Mouse (Mus musculus): ENCODE results near the gene Prep. TPM values are rescaled to one million over a fixed set of nuclear protein-coding genes. Genes with fewer than 3 reads are reported as not detected.
"Not testable (repeated sequence)": the region's sequence is repeated elsewhere in the genome, so short reads cannot be mapped to it uniquely, and the experiment has no call there.

Prep gene
- polyA plus RNA-seq, 1 experiment from 2014 or later, result 26.4 TPM

DNA sequence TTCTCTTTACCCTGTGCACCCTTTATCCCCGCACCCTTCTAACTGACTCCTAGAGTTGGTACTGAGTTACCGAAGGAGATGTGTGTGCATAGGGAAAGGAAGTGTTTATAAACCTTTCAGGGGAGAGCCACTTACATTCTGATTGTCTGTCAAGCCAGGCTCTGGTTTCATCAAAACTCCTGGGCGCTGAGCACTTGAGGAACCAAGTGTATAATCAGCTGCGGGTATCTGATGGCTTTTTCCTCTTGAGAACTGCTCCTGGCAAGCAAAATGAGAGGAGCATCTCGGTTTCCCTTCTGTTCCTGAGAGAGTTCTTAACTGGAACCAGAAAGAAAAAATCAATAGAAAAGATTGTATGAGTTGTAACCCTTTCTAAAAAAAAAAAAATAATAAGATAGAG, 10.3 kb downstream of the Prep start:
- H3K4me3 ChIP-seq, result no peak overlapping the region
- no peak overlapping the region for H3K4me2 ChIP-seq
- no peaks in the 10 kb centered on the region for H3K27me3 ChIP-seq
- peaks cover 28% of the 10 kb centered on the region for H3K36me3 ChIP-seq
- H3K9ac ChIP-seq, result no peak overlapping the region
- no peak for ATAC-seq (ENCODE audit: low read depth)
- WGBS, result 77% methylated on average over 5 of the region's 5 CpGs
- peaks cover 24% of the 10 kb centered on the region for H3K4me1 ChIP-seq (replicated peaks)
- no peaks in the 10 kb centered on the region for H3K9me3 ChIP-seq
- 0 out of 2 replicates have a peak overlapping the region, but pooled peaks have one; percentile 33 for H3K27ac ChIP-seq (replicated peaks)

DNA sequence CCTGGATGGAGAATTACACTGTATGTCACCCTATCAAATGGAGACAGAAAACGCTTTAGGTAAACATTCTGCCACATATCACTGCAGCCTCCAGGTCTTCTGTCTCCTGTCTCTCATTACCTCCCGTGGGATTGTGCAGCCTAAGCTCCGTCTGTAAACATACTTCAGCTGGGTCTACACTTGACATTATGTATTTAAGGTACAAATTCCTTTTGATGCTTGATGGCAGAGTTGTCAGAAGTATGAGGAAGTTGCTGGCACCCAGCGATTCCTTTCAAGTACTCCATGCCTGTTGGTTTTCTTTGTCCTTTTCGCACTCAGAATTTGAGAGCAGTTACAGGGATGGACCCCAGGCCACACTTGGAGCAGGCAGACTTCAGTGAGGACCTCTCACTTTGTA, 12.8 kb downstream of the Prep start:
- no peak overlapping the region for H3K27ac ChIP-seq (replicated peaks)
- WGBS, result 86% methylated on average over 5 of the region's 5 CpGs

DNA sequence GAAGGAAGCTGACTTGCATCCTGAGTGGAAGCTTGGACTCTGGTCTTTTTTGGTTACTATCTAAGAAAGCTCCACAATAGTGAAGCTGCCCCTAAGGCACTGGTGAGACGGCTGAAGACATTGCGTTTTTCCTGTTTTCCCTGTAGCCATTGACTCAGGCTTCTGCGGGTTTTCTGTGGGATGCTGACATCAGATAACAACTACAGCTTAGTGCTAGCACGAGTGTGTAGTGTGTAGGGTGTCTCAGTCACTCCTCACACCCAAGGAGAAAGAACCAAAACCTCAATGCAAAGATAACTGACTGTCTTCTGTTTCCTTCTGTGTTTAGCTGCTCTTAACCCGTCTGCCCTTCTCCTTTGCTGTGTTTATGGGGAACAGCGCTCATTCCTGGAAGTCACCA, 13.5 kb downstream of the Prep start:
- Histone ChIP-seq H3K9me3 (no peaks in the 10 kb centered on the region), H3K4me3 (no peak overlapping the region), H3K9ac (no peak overlapping the region), H3K27me3 (no peaks in the 10 kb centered on the region), H3K27ac (replicated peaks) (no peak overlapping the region), H3K4me1 (replicated peaks) (peaks cover 35% of the 10 kb centered on the region), H3K4me2 (no peak overlapping the region), H3K36me3 (peaks cover 4% of the 10 kb centered on the region; the same call in 1 of the 2 replicates)
- 88% methylated on average over 6 of the region's 6 CpGs for WGBS
- no peak for ATAC-seq (ENCODE audit: low read depth)

More for the DNA sequence above, 12.8 kb downstream of the Prep start:
- H3K9ac ChIP-seq, result no peak overlapping the region
- H3K4me1 ChIP-seq (replicated peaks), result peaks cover 31% of the 10 kb centered on the region
- no peaks in the 10 kb centered on the region for H3K9me3 ChIP-seq
- H3K27me3 ChIP-seq, result no peaks in the 10 kb centered on the region
- peaks cover 5% of the 10 kb centered on the region for H3K36me3 ChIP-seq
- H3K4me3 ChIP-seq, result no peak overlapping the region
- no peak for ATAC-seq (ENCODE audit: low read depth)
- H3K4me2 ChIP-seq, result no peak overlapping the region

DNA sequence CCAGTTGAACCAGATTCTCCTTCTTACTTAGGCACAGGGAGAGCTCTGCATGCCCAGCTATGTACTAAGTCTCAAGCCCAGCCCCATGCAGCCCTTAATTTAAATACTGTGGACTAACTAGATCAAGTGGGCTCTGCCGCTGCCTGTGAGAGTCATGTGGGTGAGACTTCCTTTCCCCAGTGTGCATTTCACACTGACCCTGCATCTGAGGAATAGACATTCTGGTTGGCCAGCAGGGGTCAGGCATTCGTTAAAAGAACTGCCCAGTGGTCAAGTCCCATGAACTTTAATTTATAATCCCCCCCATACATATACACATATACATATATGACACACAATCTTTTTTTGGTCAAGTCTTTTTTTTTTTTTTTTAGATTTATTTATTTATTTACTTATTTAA, 15.7 kb downstream of the Prep start:
- ATAC-seq (ENCODE audit: low read depth), result no peak
- WGBS, result 67% methylated on average over 2 of the region's 2 CpGs
- peaks cover 19% of the 10 kb centered on the region for H3K4me1 ChIP-seq (replicated peaks)
- H3K27me3 ChIP-seq, result no peaks in the 10 kb centered on the region
- H3K9ac ChIP-seq, result no peak overlapping the region
- H3K9me3 ChIP-seq, result no peaks in the 10 kb centered on the region
- H3K27ac ChIP-seq (replicated peaks), result no peak overlapping the region
- no peak overlapping the region for H3K4me3 ChIP-seq
- no peak overlapping the region for H3K4me2 ChIP-seq
- H3K36me3 ChIP-seq, result peaks cover 4% of the 10 kb centered on the region; the same call in 1 of the 2 replicates

DNA sequence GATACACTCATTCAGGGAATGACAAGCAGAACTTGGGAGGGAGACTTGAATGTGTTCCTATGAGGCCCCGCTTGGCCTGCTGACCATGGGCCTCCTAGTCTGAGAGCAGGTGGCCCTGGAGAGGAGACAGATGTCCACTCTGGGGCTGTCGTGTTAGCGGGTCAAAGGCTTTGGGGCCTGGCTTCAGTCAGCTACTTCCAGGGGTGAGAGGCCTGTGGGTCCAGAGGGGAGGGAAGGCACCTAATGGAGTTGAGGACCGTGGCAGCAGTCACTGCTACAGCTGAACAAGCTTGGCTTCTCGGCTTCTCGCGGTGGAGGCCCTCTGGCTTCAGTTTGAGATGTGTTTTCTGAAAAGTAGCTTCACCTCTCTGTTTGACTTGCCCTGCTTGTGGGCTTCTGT, 17.0 kb downstream of the Prep start:
- not testable (repeated sequence) for H3K9me3 ChIP-seq; H3K4me2 ChIP-seq; H3K36me3 ChIP-seq; H3K27me3 ChIP-seq; ATAC-seq (ENCODE audit: low read depth); H3K4me3 ChIP-seq
- WGBS, result 30% methylated on average over 7 of the region's 7 CpGs
- peaks cover 19% of the 10 kb centered on the region for H3K4me1 ChIP-seq (replicated peaks)
- H3K9ac ChIP-seq, result peak overlapping the region; percentile 26; the same call in 1 of the 2 replicates
- H3K27ac ChIP-seq (replicated peaks), result 0 out of 2 replicates have a peak overlapping the region, but pooled peaks have one; percentile 4

DNA sequence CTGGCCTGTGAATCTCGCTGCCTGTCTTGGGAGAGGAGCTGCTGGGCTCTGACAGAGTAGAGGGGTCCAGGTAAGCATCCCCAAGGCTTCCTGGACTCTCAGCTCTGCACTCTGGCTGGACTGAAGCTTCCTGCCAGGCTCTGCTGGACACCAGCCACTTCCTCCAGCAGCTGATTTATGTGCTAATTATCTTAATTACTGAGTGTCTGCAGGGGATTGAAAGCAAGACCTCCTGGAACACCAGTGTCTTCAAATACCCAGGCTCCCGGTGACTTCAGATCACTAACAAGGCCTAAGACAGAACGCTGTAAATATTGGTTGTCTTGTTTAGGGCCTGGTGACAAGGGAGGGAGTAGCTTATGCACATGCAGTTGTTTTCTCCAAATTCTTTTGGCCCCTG, 17.5 kb downstream of the Prep start:
- no peaks in the 10 kb centered on the region for H3K36me3 ChIP-seq

DNA sequence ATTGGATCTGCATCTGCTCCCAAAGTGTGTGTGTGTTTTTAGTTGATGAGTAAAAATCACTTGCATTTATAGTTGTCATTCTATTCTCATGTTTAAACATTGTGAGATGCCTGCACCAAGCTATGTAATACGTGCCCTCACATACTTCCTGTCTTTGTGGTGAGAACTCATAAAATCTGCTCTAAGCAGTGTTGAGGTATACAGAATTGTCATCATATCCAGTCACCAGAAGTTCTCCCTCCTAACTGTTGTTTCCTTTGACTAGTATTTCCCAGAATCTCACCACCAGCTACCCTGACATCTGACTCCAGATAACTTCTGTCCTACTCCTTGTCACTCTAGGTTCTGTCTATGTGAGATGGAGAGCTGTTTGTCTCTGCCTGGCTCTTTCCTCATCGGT, 18.3 kb downstream of the Prep start:
- Histone ChIP-seq H3K4me3 (no peak overlapping the region), H3K4me1 (replicated peaks) (peaks cover 23% of the 10 kb centered on the region), H3K4me2 (no peak overlapping the region), H3K36me3 (no peaks in the 10 kb centered on the region), H3K27ac (replicated peaks) (no peak overlapping the region), H3K27me3 (no peaks in the 10 kb centered on the region), H3K9ac (no peak overlapping the region), H3K9me3 (no peaks in the 10 kb centered on the region)
- WGBS, result 88% methylated on average over 2 of the region's 2 CpGs
- ATAC-seq (ENCODE audit: low read depth), result no peak

More for the DNA sequence above, 17.5 kb downstream of the Prep start:
- Histone ChIP-seq H3K4me2 (no peak overlapping the region), H3K27ac (replicated peaks) (0 out of 2 replicates have a peak overlapping the region, but pooled peaks have one; percentile 4), H3K9ac (peak overlapping the region; percentile 26; the same call in 1 of the 2 replicates), H3K9me3 (no peaks in the 10 kb centered on the region), H3K4me3 (no peak overlapping the region), H3K27me3 (no peaks in the 10 kb centered on the region), H3K4me1 (replicated peaks) (peaks cover 20% of the 10 kb centered on the region)
- peak; percentile 42; the same call in 1 of the 2 replicates for ATAC-seq (ENCODE audit: low read depth)
- 16% methylated on average over 3 of the region's 3 CpGs for WGBS

DNA sequence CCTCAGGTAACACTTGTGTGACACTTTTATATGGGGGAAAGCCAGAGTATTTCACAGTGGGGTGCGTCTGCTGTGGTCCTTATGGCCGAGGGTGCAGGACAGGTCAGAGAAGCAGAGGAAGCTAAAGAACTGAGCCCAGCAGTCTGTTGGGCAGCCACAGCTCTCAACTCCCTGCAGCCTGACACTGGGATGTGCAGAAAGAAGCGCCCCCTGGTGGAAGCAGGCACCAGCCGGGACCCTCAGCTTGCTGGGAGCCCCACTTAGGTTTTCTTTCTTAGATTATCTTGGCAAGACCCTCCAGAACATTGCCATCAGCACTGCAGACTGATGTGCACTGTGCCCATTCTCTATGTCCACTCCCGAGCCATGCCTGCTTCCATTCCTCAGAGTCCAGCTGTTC, 19.6 kb downstream of the Prep start:
- no peaks in the 10 kb centered on the region for H3K27me3 ChIP-seq
- H3K9ac ChIP-seq, result no peak overlapping the region
- no peak overlapping the region for H3K4me2 ChIP-seq
- H3K4me1 ChIP-seq (replicated peaks), result peaks cover 23% of the 10 kb centered on the region
- WGBS, result 53% methylated on average over 5 of the region's 5 CpGs
- H3K36me3 ChIP-seq, result no peaks in the 10 kb centered on the region
- ATAC-seq (ENCODE audit: low read depth), result no peak
- no peak overlapping the region for H3K4me3 ChIP-seq
- H3K9me3 ChIP-seq, result no peaks in the 10 kb centered on the region
- H3K27ac ChIP-seq (replicated peaks), result no peak overlapping the region

DNA sequence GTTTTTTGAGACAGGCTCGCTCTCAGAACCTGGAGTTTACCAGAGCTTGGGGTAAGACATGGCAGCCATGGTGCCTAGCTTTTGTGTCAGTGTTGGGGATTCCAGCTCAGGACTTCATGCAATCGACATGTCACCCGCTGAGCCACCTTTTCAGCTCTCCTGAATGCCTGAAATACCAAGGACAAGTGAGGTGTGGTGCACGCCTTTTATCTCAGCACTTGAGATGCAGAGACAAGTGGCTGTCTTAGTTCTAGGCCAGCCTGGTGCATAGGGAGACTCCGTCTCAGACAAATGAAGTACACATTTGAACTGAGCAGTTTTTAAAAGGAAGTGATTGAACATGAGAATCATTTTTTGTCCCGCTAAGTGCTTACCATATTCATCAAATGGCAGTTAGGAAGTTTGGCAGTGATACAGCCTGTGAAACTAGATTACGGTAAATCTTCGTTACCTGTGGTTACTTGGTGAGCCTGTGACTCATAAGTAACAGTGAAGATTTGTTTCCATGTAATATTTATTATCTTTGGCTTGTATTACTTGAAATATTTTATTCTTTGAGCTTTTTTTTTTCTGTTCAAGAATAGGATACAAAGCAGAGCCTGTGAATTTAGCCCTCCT, 24.6 kb downstream of the Prep start:
- peaks cover 36% of the 10 kb centered on the region for H3K36me3 ChIP-seq
- H3K27ac ChIP-seq (replicated peaks), result no peak overlapping the region
- H3K4me2 ChIP-seq, result no peak overlapping the region
- no peaks in the 10 kb centered on the region for H3K9me3 ChIP-seq
- no peak overlapping the region for H3K9ac ChIP-seq
- ATAC-seq (ENCODE audit: low read depth), result no peak
- H3K27me3 ChIP-seq, result no peaks in the 10 kb centered on the region
- WGBS, result 69% methylated on average over 8 of the region's 8 CpGs
- no peak overlapping the region for H3K4me3 ChIP-seq
- peaks cover 12% of the 10 kb centered on the region; the same call in 1 of the 2 replicates for H3K4me1 ChIP-seq (replicated peaks)

DNA sequence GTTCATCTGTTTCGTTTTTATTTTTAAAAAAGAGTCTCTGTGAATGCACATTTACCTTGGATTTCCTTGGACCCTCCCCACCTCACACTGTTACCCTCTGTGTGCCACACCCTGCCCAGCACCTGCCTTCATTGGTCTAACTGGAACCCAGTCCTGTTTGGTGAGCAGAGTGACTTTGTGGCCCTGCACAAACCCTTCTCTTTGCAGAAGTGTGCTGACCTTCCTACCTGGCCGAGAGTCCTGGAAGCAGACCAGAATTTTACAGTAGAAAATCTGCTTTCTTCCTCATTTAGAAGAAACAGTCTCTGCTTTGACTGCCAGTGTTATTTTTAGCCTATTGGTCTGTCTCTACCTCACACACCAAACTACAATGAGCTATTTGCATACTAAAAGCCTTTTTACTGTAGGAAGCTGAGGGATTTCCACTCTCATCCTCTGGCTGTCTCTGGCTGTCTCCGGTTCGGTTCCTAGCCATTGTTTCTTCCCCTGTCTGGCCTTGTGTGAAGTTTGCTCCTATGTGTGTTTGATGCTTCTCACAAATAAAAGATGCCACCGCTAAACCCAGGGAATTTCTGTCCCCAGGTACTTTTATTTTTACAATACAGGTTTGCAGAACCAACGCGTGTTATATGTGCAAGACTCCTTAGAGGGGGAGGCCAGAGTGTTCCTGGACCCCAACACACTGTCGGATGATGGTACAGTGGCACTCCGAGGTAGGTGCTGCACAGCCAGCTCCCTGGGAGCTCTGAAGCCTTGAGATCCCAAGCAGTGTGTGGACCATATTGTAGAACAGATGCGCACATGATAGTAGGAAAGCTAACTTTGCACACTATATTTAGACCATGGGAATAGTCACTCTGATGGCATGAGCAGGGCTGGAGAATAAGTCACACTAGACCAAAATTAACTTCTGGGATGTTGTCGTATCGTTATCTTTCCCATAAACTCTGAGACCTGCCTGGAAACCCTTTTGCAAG, 25.4 kb downstream of the Prep start:
- no peak overlapping the region for H3K4me3 ChIP-seq
- H3K4me1 ChIP-seq (replicated peaks), result peaks cover 12% of the 10 kb centered on the region; the same call in 1 of the 2 replicates
- ATAC-seq (ENCODE audit: low read depth), result no peak
- H3K27me3 ChIP-seq, result no peaks in the 10 kb centered on the region
- H3K36me3 ChIP-seq, result peaks cover 43% of the 10 kb centered on the region
- no peak overlapping the region for H3K27ac ChIP-seq (replicated peaks)
- H3K9ac ChIP-seq, result no peak overlapping the region
- H3K4me2 ChIP-seq, result no peak overlapping the region
- no peaks in the 10 kb centered on the region for H3K9me3 ChIP-seq
- WGBS, result 79% methylated on average over 12 of the region's 12 CpGs

DNA sequence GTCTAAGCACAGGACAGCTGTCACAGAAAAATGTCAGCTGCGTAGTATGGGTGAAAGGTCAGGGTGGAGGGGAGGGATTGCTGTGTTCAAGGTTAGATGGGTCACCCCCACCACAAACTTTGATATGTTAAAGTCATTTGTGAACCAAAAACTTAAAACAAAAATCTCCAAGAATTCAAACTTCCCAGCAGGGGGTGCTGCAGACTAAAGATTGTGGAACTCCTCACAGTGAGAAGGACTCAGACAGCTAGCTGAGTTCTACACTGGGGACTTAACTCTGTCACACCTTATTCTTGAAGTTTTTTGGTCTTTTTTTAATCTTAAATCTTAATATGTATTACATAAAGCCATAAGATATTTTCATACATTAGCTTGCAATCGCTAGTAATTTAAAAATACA, 31.7 kb downstream of the Prep start:
- Histone ChIP-seq H3K9ac (no peak overlapping the region), H3K27ac (replicated peaks) (no peak overlapping the region), H3K4me3 (no peak overlapping the region), H3K4me2 (no peak overlapping the region), H3K4me1 (replicated peaks) (peaks cover 6% of the 10 kb centered on the region), H3K27me3 (no peaks in the 10 kb centered on the region), H3K9me3 (no peaks in the 10 kb centered on the region), H3K36me3 (peaks cover 59% of the 10 kb centered on the region)
- no peak for ATAC-seq (ENCODE audit: low read depth)
- WGBS, result 96% methylated on average over 2 of the region's 2 CpGs

DNA sequence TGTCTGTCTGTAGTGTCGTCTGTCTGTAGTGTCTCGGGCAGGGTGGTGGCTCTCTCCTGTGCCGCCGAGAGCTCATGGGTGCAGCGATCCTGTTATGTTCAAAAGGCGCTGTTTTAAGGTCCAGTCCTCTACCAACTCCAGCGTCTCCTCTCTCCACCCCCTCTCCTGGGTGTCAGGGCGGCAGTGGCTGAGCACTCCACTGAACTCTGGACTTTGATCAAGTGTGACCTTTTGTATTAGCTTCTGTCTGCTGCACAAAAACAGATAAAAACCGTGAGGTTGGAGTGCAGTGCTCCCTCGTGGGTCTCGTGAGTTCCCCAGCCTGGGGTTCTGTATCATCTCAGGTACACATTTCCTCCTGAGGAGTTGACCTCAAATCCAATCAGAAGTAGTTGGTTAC, 33.5 kb downstream of the Prep start:
- Histone ChIP-seq H3K4me2 (no peak overlapping the region), H3K9me3 (no peaks in the 10 kb centered on the region), H3K9ac (no peak overlapping the region), H3K4me1 (replicated peaks) (peaks cover 13% of the 10 kb centered on the region), H3K27ac (replicated peaks) (no peak overlapping the region), H3K36me3 (peaks cover 46% of the 10 kb centered on the region), H3K4me3 (no peak overlapping the region), H3K27me3 (no peaks in the 10 kb centered on the region)
- no peak for ATAC-seq (ENCODE audit: low read depth)
- 87% methylated on average over 11 of the region's 11 CpGs for WGBS
